Mouse (Mus musculus) E14TG2a.4 (cell line): Measurements from ENCODE around the gene Sarnp.
A peak's percentile ranks its signal among the peaks of the same experiment; 100 is the strongest.

Source experiments
- H3K27me3 ChIP-seq: 2 replicates; pipeline ENCODE4 v1.6.1; 2014; ENCODE audit warnings: low read length, control low read depth; ENCODE audit not compliant: insufficient read depth
- H3K36me3 ChIP-seq: 2 replicates; pipeline ENCODE4 v1.6.1; 2014; ENCODE audit warnings: low read length, control low read depth; ENCODE audit not compliant: insufficient read depth
- H3K4me1 ChIP-seq: replicated peaks from 2 replicates; pipeline ENCODE4 v1.6.1; 2014; ENCODE audit warnings: low read depth, low read length, control low read depth
- H3K4me3 ChIP-seq: replicated peaks from 2 replicates; pipeline ENCODE4 v1.5.1; 2014; ENCODE audit warnings: mild to moderate bottlenecking, low read length
- H3K9me3 ChIP-seq: 2 replicates; pipeline ENCODE4 v1.6.1; 2014; ENCODE audit warnings: low read length, control low read depth
- CTCF ChIP-seq: conservative IDR thresholded peaks from 2 replicates; pipeline ENCODE4 v1.5.1; 2014; ENCODE audit warnings: low read length
- NANOG ChIP-seq: IDR thresholded peaks from 2 replicates; pipeline ENCODE4 v1.6.1; 2014; ENCODE audit warnings: borderline replicate concordance, low read length, mixed read lengths
- POU5F1 ChIP-seq: IDR thresholded peaks from 2 replicates; pipeline ENCODE4 v1.6.1; 2014; ENCODE audit warnings: low read length, borderline replicate concordance

Gene Sarnp

GRCm38 (mm10) chr10:128919203-128919631 lies 102.1 kb downstream of the Sarnp start:
- no peak for TF ChIP-seq POU5F1
- no peak for TF ChIP-seq NANOG
- no peak for TF ChIP-seq CTCF
- H3K27me3 ChIP-seq = no peaks in the 10 kb centered on the region
- H3K4me1 ChIP-seq = peaks cover 63% of the 10 kb centered on the region
- no peaks in the 10 kb centered on the region for H3K9me3 ChIP-seq
- peaks cover 69% of the 10 kb centered on the region for H3K36me3 ChIP-seq
- no peak overlapping the region for H3K4me3 ChIP-seq

GRCm38 (mm10) chr10:128919966-128920365 lies 102.8 kb downstream of the Sarnp start:
- no peak overlapping the region for H3K4me3 ChIP-seq
- no peaks in the 10 kb centered on the region for H3K27me3 ChIP-seq
- TF ChIP-seq POU5F1 (no peak), CTCF (no peak), NANOG (no peak)
- no peaks in the 10 kb centered on the region for H3K9me3 ChIP-seq
- H3K4me1 ChIP-seq = peaks cover 63% of the 10 kb centered on the region
- H3K36me3 ChIP-seq = peaks cover 61% of the 10 kb centered on the region

GRCm38 (mm10) chr10:128920736-128921161 lies 103.6 kb downstream of the Sarnp start:
- TF ChIP-seq POU5F1 (no peak), NANOG (no peak), CTCF (no peak)
- Histone ChIP-seq H3K36me3 (peaks cover 54% of the 10 kb centered on the region), H3K4me1 (peaks cover 63% of the 10 kb centered on the region), H3K9me3 (no peaks in the 10 kb centered on the region), H3K27me3 (no peaks in the 10 kb centered on the region), H3K4me3 (0 out of 2 replicates have a peak overlapping the region, but pooled peaks have one; percentile 3)

- H3K27me3 ChIP-seq = no peaks in the 10 kb centered on the region
- no peaks in the 10 kb centered on the region for H3K9me3 ChIP-seq
- peaks cover 51% of the 10 kb centered on the region for H3K36me3 ChIP-seq
- peaks cover 63% of the 10 kb centered on the region for H3K4me1 ChIP-seq
- 0 out of 2 replicates have a peak overlapping the region, but pooled peaks have one; percentile 3 for H3K4me3 ChIP-seq
- TF ChIP-seq NANOG = no peak
- no peak for TF ChIP-seq POU5F1
- TF ChIP-seq CTCF = no peak
Observed at GRCm38 (mm10) chr10:128921251-128921650, 104.1 kb downstream of the Sarnp start.

GRCm38 (mm10) chr10:128921883-128922821 lies 105.0 kb downstream of the Sarnp start:
- peaks cover 63% of the 10 kb centered on the region for H3K4me1 ChIP-seq
- H3K9me3 ChIP-seq = no peaks in the 10 kb centered on the region
- TF ChIP-seq POU5F1 (no peak), CTCF (no peak), NANOG (no peak)
- H3K4me3 ChIP-seq = peak overlapping the region; percentile 97
- H3K27me3 ChIP-seq = 0 out of 2 replicates have a peak, but pooled peaks cover 3% of the 10 kb centered on the region
- H3K36me3 ChIP-seq = peaks cover 42% of the 10 kb centered on the region

GRCm38 (mm10) chr10:128922822-128923012 lies 105.6 kb downstream of the Sarnp start, which contains the start of gene Rdh5:
Gene Rdh5, minus strand, starts transcription at chr10:128922888.
- Histone ChIP-seq H3K27me3 (peaks cover 9% of the 10 kb centered on the region; the same call in 1 of the 2 replicates), H3K4me3 (peak within 1 kb of the TSS; percentile 97), H3K36me3 (peaks cover 36% of the 10 kb centered on the region), H3K4me1 (peaks cover 60% of the 10 kb centered on the region), H3K9me3 (no peaks in the 10 kb centered on the region)
- TF ChIP-seq NANOG (no peak), CTCF (no peak), POU5F1 (no peak)

GRCm38 (mm10) chr10:128923013-128923691 lies 106.0 kb downstream of the Sarnp start:
- TF ChIP-seq NANOG = no peak
- no peak for TF ChIP-seq POU5F1
- TF ChIP-seq CTCF = no peak
- H3K4me3 ChIP-seq = peak overlapping the region; percentile 97

GRCm38 (mm10) chr10:128923935-128924334 lies 106.8 kb downstream of the Sarnp start, which contains the start of gene Bloc1s1:
Gene Bloc1s1, minus strand, starts transcription at chr10:128924035.
- TF ChIP-seq CTCF (no peak), POU5F1 (no peak), NANOG (no peak)
- no peaks in the 10 kb centered on the region for H3K9me3 ChIP-seq
- H3K4me3 ChIP-seq = peak within 1 kb of the TSS; percentile 97
- peaks cover 55% of the 10 kb centered on the region for H3K4me1 ChIP-seq
- H3K27me3 ChIP-seq = peaks cover 20% of the 10 kb centered on the region
- H3K36me3 ChIP-seq = peaks cover 24% of the 10 kb centered on the region

More at GRCm38 (mm10) chr10:128923013-128923691, 106.0 kb downstream of the Sarnp start:
- H3K4me1 ChIP-seq = peaks cover 59% of the 10 kb centered on the region
- H3K36me3 ChIP-seq = peaks cover 32% of the 10 kb centered on the region
- peaks cover 13% of the 10 kb centered on the region for H3K27me3 ChIP-seq
- H3K9me3 ChIP-seq = no peaks in the 10 kb centered on the region
